Mouse (Mus musculus) midbrain, postnatal 0 days (tissue): ENCODE data around the gene Gna13. TPM values are rescaled to one million over a fixed set of nuclear protein-coding genes. Genes with fewer than 3 reads are reported as not detected.

Source experiments
- ATAC-seq: fragments of 200-750 bp; cut with Nextera tagmentation; 2 replicates; pipeline ENCODE4 v1.8.0; 2017; ENCODE audit warnings: moderate number of reproducible peaks, mild to moderate bottlenecking, moderate TSS enrichment, moderate library complexity; ENCODE audit not compliant: low FRiP score
- DNase-seq: peaks from one replicate; pipeline ENCODE4 v3.0.0-alpha.2; 2015; ENCODE audit warnings: low spot score
- H3K27ac ChIP-seq: fragments of 300-500 bp; sonication (generic); 2 replicates; pipeline ENCODE4 v1.5.1; 2014; ENCODE audit warnings: low read depth, mild to moderate bottlenecking, low read length, mixed read lengths
- H3K27me3 ChIP-seq: fragments of 300-500 bp; sonication (generic); 2 replicates; pipeline ENCODE4 v1.6.1; 2014; ENCODE audit warnings: low read length, control low read depth, mixed read lengths; ENCODE audit not compliant: insufficient read depth
- H3K36me3 ChIP-seq: fragments of 300-500 bp; sonication (generic); 2 replicates; pipeline ENCODE4 v1.6.1; 2014; ENCODE audit warnings: low read length, control low read depth, mixed read lengths; ENCODE audit not compliant: insufficient read depth
- H3K4me1 ChIP-seq: fragments of 300-500 bp; sonication (generic); 2 replicates; pipeline ENCODE4 v1.6.1; 2014; ENCODE audit warnings: mild to moderate bottlenecking, control low read depth, antibody characterized with exemption, low read length, mixed read lengths; ENCODE audit not compliant: insufficient read depth
- H3K4me2 ChIP-seq: fragments of 300-500 bp; sonication (generic); 2 replicates; pipeline ENCODE4 v1.6.1; 2014; ENCODE audit warnings: low read depth, mild to moderate bottlenecking, low read length, mixed read lengths; ENCODE audit not compliant: poor library complexity, severe bottlenecking
- H3K4me3 ChIP-seq: fragments of 300-500 bp; sonication (generic); 2 replicates; pipeline ENCODE4 v1.5.1; 2014; ENCODE audit warnings: low read depth, mild to moderate bottlenecking, low read length, moderate library complexity
- H3K9ac ChIP-seq: fragments of 300-500 bp; sonication (generic); replicated peaks from 2 replicates; pipeline ENCODE4 v1.6.1; 2014; ENCODE audit warnings: mild to moderate bottlenecking, low read length, moderate library complexity, mixed read lengths; ENCODE audit not compliant: poor library complexity, severe bottlenecking
- H3K9me3 ChIP-seq: fragments of 300-500 bp; sonication (generic); 2 replicates; pipeline ENCODE4 v1.6.1; 2016; ENCODE audit warnings: low read length, control low read depth
- CTCF ChIP-seq: IDR thresholded peaks from 2 replicates; pipeline ENCODE4 v1.5.1; 2016; ENCODE audit warnings: antibody characterized with exemption, mild to moderate bottlenecking
- WGBS: fragments of 180-500 bp; shearing (Covaris S2); extraction: QIAGEN DNeasy Blood & Tissue Kit; methylation state at CpG from one replicate; pipeline ENCODE4 v1.1.7; 2014; 5-methylcytosine and 5-hydroxymethylcytosine counted together
- polyA plus RNA-seq: library from polyadenylated mRNA; unstranded; fragments of >200 nt; fragmentation: Nextera tagmentation; extraction: Ambion mirVana; gene quantifications from 2 replicates; pipeline ENCODE4 v1.2.1, GENCODE M21; 2015
- total RNA-seq: library from RNA; depleted of rRNA; stranded (reverse); fragments of >200 nt; gene quantifications from 2 replicates; pipeline ENCODE4 v1.2.3, GENCODE M21; 2014; rRNA removed

Gna13 gene
- total RNA-seq (50.3 and 61.0 TPM in 2 replicates), polyA plus RNA-seq (31.1 and 35.3 TPM in 2 replicates)

GRCm38 (mm10) chr11:109362463-109363190 lies at the start of gene Gna13:
Gene Gna13, plus strand, starts transcription at chr11:109362831.
- 3% methylated on average over 66 of the region's 89 CpGs for WGBS
- TF ChIP-seq CTCF, result no peak; the same call in 1 of the 2 replicates
- H3K4me2 ChIP-seq, result peak within 1 kb of the TSS; percentile 84
- H3K36me3 ChIP-seq, result no peaks in the 10 kb centered on the region; the same call in 1 of the 2 replicates
- H3K27ac ChIP-seq, result peak within 1 kb of the TSS; percentile 91
- no peaks in the 10 kb centered on the region for H3K9me3 ChIP-seq
- ATAC-seq, result peak; percentile 83
- H3K4me3 ChIP-seq, result peak within 1 kb of the TSS; percentile 86
- peak within 1 kb of the TSS; percentile 81 for H3K9ac ChIP-seq
- H3K27me3 ChIP-seq, result no peaks in the 10 kb centered on the region
- DNase-seq, result peak; percentile 96
- peaks cover 10% of the 10 kb centered on the region; the same call in 1 of the 2 replicates for H3K4me1 ChIP-seq

GRCm38 (mm10) chr11:109316921-109317320 lies 45.7 kb upstream of the Gna13 start:
- 35% methylated on average over 4 of the region's 4 CpGs for WGBS
- peak; percentile 74 for TF ChIP-seq CTCF
- H3K4me2 ChIP-seq, result no peak overlapping the region
- no peak overlapping the region for H3K9ac ChIP-seq
- H3K27me3 ChIP-seq, result peaks cover 3% of the 10 kb centered on the region; the same call in 1 of the 2 replicates
- H3K4me3 ChIP-seq, result no peak overlapping the region
- H3K27ac ChIP-seq, result no peak overlapping the region
- H3K9me3 ChIP-seq, result no peaks in the 10 kb centered on the region
- ATAC-seq (no peak), DNase-seq (peak; percentile 50)
- H3K36me3 ChIP-seq, result no peaks in the 10 kb centered on the region
- H3K4me1 ChIP-seq, result no peaks in the 10 kb centered on the region

GRCm38 (mm10) chr11:109319471-109319870 lies 43.2 kb upstream of the Gna13 start:
- no peaks in the 10 kb centered on the region for H3K27me3 ChIP-seq
- no peak overlapping the region for H3K4me2 ChIP-seq
- no peak overlapping the region for H3K27ac ChIP-seq
- H3K4me3 ChIP-seq, result no peak overlapping the region
- no peaks in the 10 kb centered on the region for H3K36me3 ChIP-seq
- no peaks in the 10 kb centered on the region for H3K4me1 ChIP-seq
- ATAC-seq, result no peak
- WGBS, result 97% methylated on average over 4 of the region's 4 CpGs
- no peaks in the 10 kb centered on the region for H3K9me3 ChIP-seq
- H3K9ac ChIP-seq, result no peak overlapping the region
- TF ChIP-seq CTCF, result no peak
- no peak for DNase-seq

GRCm38 (mm10) chr11:109319946-109320345 lies 42.7 kb upstream of the Gna13 start:
- DNase-seq (peak; percentile 62), ATAC-seq (no peak)
- H3K4me2 ChIP-seq, result no peak overlapping the region
- no peaks in the 10 kb centered on the region for H3K27me3 ChIP-seq
- 76% methylated on average over 5 of the region's 5 CpGs for WGBS
- no peak overlapping the region for H3K4me3 ChIP-seq
- H3K4me1 ChIP-seq, result no peaks in the 10 kb centered on the region
- H3K9me3 ChIP-seq, result no peaks in the 10 kb centered on the region
- no peak overlapping the region for H3K27ac ChIP-seq
- no peak overlapping the region for H3K9ac ChIP-seq
- no peaks in the 10 kb centered on the region for H3K36me3 ChIP-seq
- TF ChIP-seq CTCF, result no peak

- WGBS, result 27% methylated on average over 8 of the region's 8 CpGs
- no peak for TF ChIP-seq CTCF
- Histone ChIP-seq H3K4me3 (no peak overlapping the region), H3K4me1 (no peaks in the 10 kb centered on the region), H3K9me3 (no peaks in the 10 kb centered on the region), H3K9ac (no peak overlapping the region), H3K27ac (peak overlapping the region; percentile 27; the same call in 1 of the 2 replicates), H3K36me3 (no peaks in the 10 kb centered on the region), H3K4me2 (no peak overlapping the region), H3K27me3 (no peaks in the 10 kb centered on the region)
- DNase-seq (peak; percentile 94), ATAC-seq (peak; percentile 90)
These were observed 42.2 kb upstream of the Gna13 start for GRCm38 (mm10) chr11:109320361-109320933.

GRCm38 (mm10) chr11:109326270-109326669 lies 36.4 kb upstream of the Gna13 start:
- Histone ChIP-seq H3K9me3 (no peaks in the 10 kb centered on the region), H3K4me2 (no peak overlapping the region), H3K9ac (no peak overlapping the region), H3K27ac (no peak overlapping the region), H3K4me1 (no peaks in the 10 kb centered on the region), H3K36me3 (no peaks in the 10 kb centered on the region), H3K4me3 (no peak overlapping the region), H3K27me3 (no peaks in the 10 kb centered on the region)
- no peak for DNase-seq
- no peak for TF ChIP-seq CTCF
- ATAC-seq, result no peak
- 77% methylated on average over 13 of the region's 13 CpGs for WGBS
